Mouse (Mus musculus) liver, embryonic 15.5 days (tissue): ENCODE measurements around the gene Olfr548-ps1. TPM values are rescaled to one million over a fixed set of nuclear protein-coding genes. Genes with fewer than 3 reads are reported as not detected.
"Not testable (repeated sequence)": the region's sequence is repeated elsewhere in the genome, so short reads cannot be mapped to it uniquely, and the experiment has no call there.

Experiments
- ATAC-seq: fragments of 200-750 bp; cut with Nextera tagmentation; 2 replicates; pipeline ENCODE4 v1.8.0; 2017; ENCODE audit warnings: moderate number of reproducible peaks, mild to moderate bottlenecking, moderate library complexity; ENCODE audit not compliant: insufficient read depth
- H3K27ac ChIP-seq: fragments of 300-500 bp; sonication (generic); replicated peaks from 2 replicates; pipeline ENCODE4 v1.5.1; 2015; ENCODE audit warnings: mild to moderate bottlenecking, inconsistent platforms
- H3K27me3 ChIP-seq: fragments of 300-500 bp; sonication (generic); 2 replicates; pipeline ENCODE4 v1.6.1; 2015; ENCODE audit warnings: mild to moderate bottlenecking, inconsistent platforms
- H3K36me3 ChIP-seq: fragments of 300-500 bp; sonication (generic); replicated peaks from 2 replicates; pipeline ENCODE4 v1.6.1; 2015; ENCODE audit warnings: moderate library complexity, mild to moderate bottlenecking, inconsistent platforms
- H3K4me1 ChIP-seq: fragments of 300-500 bp; sonication (generic); replicated peaks from 2 replicates; pipeline ENCODE4 v1.6.1; 2015; ENCODE audit warnings: inconsistent platforms
- H3K4me2 ChIP-seq: fragments of 300-500 bp; sonication (generic); 2 replicates; pipeline ENCODE4 v1.6.1; 2015; ENCODE audit warnings: moderate library complexity, mild to moderate bottlenecking, inconsistent platforms
- H3K4me3 ChIP-seq: fragments of 300-500 bp; sonication (generic); replicated peaks from 2 replicates; pipeline ENCODE4 v1.5.1; 2015; ENCODE audit warnings: mild to moderate bottlenecking, inconsistent platforms
- H3K9ac ChIP-seq: fragments of 300-500 bp; sonication (generic); 2 replicates; pipeline ENCODE4 v1.6.1; 2015; ENCODE audit warnings: moderate library complexity, mild to moderate bottlenecking, inconsistent platforms
- H3K9me3 ChIP-seq: fragments of 300-500 bp; sonication (generic); replicated peaks from 2 replicates; pipeline ENCODE4 v1.6.1; 2016; ENCODE audit warnings: inconsistent platforms
- WGBS: fragments of 180-500 bp; shearing (Covaris S2); methylation state at CpG from one replicate; pipeline ENCODE4 v1.1.7; 2015; ENCODE audit warnings: mixed read lengths; ENCODE audit not compliant: insufficient replicate concordance; 5-methylcytosine and 5-hydroxymethylcytosine counted together
- polyA plus RNA-seq: library from polyadenylated mRNA; unstranded; fragments of >200 nt; fragmentation: Nextera tagmentation; extraction: Ambion mirVana; gene quantifications from 2 replicates; pipeline ENCODE4 v1.2.1, GENCODE M21; 2015

Gene Olfr548-ps1
- not detected in 2 replicates for polyA plus RNA-seq

DNA sequence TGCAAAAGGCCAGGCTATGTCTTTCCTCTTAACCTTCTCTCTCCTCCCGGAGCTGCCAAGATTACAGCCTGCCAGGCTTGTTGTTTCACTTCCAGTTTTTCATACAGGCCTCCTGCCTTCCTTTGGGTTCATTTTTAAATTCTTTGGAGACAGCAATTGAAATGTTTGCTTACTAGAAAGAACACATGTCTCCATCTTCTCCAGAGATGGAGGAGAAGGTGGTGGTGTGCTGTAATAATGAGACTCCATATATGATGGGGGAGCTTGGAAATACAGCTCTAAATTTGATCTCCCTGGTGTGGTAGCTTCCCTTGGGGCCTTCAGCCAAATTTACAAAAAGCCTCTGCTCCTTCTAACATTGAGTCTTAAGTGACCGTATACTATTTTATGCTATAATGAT lies at the start of gene Olfr548-ps1:
Gene Olfr548-ps1 (plus strand): TSS at position 301 of the 400 bp plus-strand sequence.
- no peak for ATAC-seq

DNA sequence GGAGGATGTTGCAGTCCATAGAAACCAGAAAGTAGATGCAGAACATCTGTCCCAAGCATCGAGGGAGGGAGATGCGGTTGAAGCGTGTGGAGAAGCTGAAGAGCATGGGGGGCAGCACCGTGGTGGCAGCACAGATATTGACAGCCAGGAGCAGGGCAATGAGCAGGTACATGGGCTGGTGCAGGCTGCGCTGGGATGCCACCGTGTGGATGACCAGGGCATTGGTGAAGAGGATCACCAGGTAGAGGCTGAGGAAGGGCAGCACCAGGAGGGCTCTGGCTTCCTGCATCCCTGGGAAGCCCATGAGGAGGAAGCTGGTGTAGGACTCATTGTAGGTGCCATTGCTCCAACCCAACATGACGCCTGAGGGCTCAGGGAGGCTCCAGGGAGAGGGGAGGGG lies 46.3 kb upstream of the Olfr548-ps1 start:
- not testable (repeated sequence) for H3K4me2 ChIP-seq, H3K36me3 ChIP-seq, H3K27ac ChIP-seq, ATAC-seq, H3K4me3 ChIP-seq, H3K27me3 ChIP-seq, H3K9ac ChIP-seq, H3K9me3 ChIP-seq, H3K4me1 ChIP-seq
- WGBS: 48% methylated on average over 7 of the region's 7 CpGs

More for the DNA sequence above, at the start of gene Olfr548-ps1:
- no peak within 1 kb of the TSS for H3K9ac ChIP-seq
- H3K27ac ChIP-seq: no peak within 1 kb of the TSS
- no peaks in the 10 kb centered on the region for H3K36me3 ChIP-seq
- H3K4me2 ChIP-seq: no peak within 1 kb of the TSS
- no peak within 1 kb of the TSS for H3K4me3 ChIP-seq
- H3K27me3 ChIP-seq: no peaks in the 10 kb centered on the region
- WGBS: 57% methylated on average over 2 of the region's 2 CpGs
- H3K4me1 ChIP-seq: no peaks in the 10 kb centered on the region
- no peaks in the 10 kb centered on the region for H3K9me3 ChIP-seq

DNA sequence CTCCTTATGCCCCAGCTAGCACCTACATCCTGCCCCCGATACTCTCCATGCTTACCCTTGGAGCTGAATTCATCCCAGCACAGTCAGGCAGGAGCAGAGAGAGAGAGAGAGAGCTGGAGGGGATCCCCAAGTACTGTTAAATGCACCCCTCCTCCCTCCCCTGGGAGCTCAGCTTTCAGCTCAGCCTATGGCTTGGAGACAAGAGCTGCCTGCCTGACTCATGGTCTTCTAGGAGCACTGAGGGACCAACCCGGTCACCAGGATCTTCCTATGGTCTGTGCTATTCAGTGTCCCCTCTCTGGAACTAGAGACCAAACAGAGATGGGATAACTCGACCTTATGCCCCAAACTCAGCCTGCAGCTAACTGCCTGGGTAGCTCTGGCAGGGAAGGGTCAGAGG lies 41.2 kb upstream of the Olfr548-ps1 start, which contains the start of gene Olfr545:
Gene Olfr545 (minus strand): TSS at position 101 of the 400 bp plus-strand sequence.
- Histone ChIP-seq H3K4me1 (no peaks in the 10 kb centered on the region), H3K27ac (no peak within 1 kb of the TSS), H3K9ac (no peak within 1 kb of the TSS), H3K36me3 (no peaks in the 10 kb centered on the region), H3K4me2 (no peak within 1 kb of the TSS), H3K9me3 (no peaks in the 10 kb centered on the region), H3K4me3 (no peak within 1 kb of the TSS), H3K27me3 (no peaks in the 10 kb centered on the region)
- 58% methylated on average over 3 of the region's 3 CpGs for WGBS
- ATAC-seq: no peak

DNA sequence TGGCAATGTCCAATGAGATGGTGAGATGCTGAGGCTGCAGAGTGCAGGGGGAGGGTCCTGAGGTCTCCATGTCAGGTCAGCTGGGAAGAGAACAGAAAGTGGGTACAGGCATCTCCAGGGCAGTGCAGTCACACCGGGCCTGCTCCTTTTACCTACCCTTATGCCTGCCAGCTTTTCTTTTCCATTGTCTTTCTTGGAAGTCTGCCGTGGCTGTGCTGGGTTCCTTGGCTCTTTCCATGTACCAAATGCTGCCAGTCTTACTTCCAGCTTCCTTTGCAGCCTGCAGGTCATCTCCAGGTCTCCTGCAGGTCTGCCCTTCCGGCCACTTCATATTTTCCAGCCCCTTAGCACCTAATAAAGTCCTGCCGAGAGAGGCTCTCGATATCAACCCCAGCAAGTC lies 38.7 kb upstream of the Olfr548-ps1 start:
- no peak for ATAC-seq
- WGBS: 59% methylated on average over 5 of the region's 5 CpGs

DNA sequence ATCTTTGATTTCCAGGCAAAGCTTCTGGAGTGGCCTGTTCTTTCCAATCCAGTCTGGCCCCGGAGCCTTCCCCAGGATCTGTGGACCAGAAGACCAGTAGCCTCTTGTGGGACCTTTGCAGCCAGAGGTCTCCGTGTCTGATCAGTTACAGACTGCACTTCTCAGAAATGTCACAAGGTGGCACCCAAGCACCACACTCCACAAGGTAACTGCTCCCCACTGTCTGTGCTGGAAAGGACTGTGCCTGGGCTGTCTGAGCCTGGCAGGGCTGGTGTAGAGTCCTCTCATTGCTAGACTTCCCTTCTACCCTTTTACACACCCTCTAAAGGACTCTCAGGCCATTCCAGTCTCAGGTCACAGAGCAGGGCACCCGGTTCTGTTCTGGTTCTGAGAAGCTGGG lies 33.8 kb upstream of the Olfr548-ps1 start:
- H3K4me2 ChIP-seq: no peak overlapping the region
- no peak overlapping the region for H3K4me3 ChIP-seq
- no peak for ATAC-seq
- 28% methylated on average over 3 of the region's 3 CpGs for WGBS
- H3K36me3 ChIP-seq: no peaks in the 10 kb centered on the region
- H3K27me3 ChIP-seq: peaks cover 8% of the 10 kb centered on the region
- H3K9ac ChIP-seq: no peak overlapping the region
- no peak overlapping the region for H3K27ac ChIP-seq
- H3K9me3 ChIP-seq: no peaks in the 10 kb centered on the region
- no peaks in the 10 kb centered on the region for H3K4me1 ChIP-seq

More for the DNA sequence above, 38.7 kb upstream of the Olfr548-ps1 start:
- H3K36me3 ChIP-seq: no peaks in the 10 kb centered on the region
- no peak overlapping the region for H3K9ac ChIP-seq
- H3K4me2 ChIP-seq: no peak overlapping the region
- H3K27ac ChIP-seq: no peak overlapping the region
- H3K27me3 ChIP-seq: no peaks in the 10 kb centered on the region
- H3K4me1 ChIP-seq: no peaks in the 10 kb centered on the region
- H3K9me3 ChIP-seq: no peaks in the 10 kb centered on the region
- no peak overlapping the region for H3K4me3 ChIP-seq

DNA sequence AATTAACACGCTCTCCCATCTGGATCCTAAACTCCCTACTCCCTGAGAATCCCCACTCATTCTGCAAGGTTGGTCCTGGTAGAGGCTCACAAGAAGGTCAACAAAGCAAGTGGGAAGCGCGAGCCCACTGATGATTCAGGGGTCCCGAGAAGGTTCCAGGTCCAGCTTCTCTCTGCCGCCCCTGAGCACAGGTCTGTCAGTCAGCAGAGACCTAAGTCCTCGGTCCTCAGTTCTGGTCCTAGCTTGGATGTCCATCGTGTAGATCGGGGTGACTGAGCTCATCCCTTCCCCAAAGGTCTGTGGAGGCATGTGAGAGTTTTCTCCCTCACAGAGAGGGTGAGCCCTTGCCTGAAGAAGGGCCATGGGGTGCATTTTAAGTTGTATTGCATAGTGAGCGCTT lies 32.6 kb upstream of the Olfr548-ps1 start:
- H3K4me1 ChIP-seq: peaks cover 5% of the 10 kb centered on the region
- 68% methylated on average over 9 of the region's 9 CpGs for WGBS
- no peak overlapping the region for H3K9ac ChIP-seq
- peaks cover 20% of the 10 kb centered on the region for H3K27me3 ChIP-seq
- no peak for ATAC-seq
- no peak overlapping the region for H3K27ac ChIP-seq
- H3K36me3 ChIP-seq: no peaks in the 10 kb centered on the region
- no peak overlapping the region for H3K4me2 ChIP-seq
- no peak overlapping the region for H3K4me3 ChIP-seq
- no peaks in the 10 kb centered on the region for H3K9me3 ChIP-seq

DNA sequence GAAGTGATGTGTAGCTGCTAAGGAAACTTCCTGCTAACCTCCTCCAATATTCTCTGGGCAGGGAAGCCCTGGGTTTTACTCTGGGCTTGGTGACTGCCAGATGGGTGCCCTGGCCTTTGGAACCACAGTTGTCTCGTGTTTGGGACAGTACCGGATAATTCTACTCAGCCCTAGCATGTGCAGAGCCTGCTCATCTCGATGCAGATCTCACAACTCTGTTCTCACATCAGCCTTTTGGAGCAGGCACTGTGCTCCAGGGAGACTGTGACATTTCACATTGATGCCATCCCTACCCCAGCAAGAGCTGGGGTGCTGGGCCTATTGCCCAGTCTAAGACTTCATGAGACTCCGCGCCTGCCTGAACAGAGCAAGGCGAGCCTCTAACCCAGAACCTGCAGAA lies 32.0 kb upstream of the Olfr548-ps1 start:
- Histone ChIP-seq H3K36me3 (no peaks in the 10 kb centered on the region), H3K27ac (no peak overlapping the region), H3K4me2 (no peak overlapping the region), H3K4me3 (no peak overlapping the region), H3K9ac (no peak overlapping the region), H3K9me3 (no peaks in the 10 kb centered on the region), H3K4me1 (peaks cover 5% of the 10 kb centered on the region), H3K27me3 (peaks cover 23% of the 10 kb centered on the region)
- no peak for ATAC-seq
- 68% methylated on average over 6 of the region's 6 CpGs for WGBS

DNA sequence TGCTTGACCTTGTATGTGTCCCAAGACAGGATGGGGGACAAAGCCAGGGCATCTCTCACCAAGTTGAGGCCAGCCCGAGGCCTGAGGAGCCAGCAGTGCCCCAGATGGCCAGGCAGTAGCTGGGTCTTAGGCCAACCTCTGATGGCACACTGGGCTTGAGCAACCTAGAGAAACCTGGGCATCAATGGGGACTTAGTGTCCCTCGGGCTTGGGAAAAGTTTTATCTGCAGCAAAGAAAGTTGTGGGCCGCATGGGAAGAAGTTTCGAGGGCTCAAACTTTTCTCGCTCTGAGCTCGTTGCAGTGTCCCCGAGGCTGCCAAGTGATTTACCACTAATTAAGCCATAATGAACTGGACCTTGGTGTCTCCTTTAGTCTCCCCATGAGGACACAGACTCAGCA lies 31.0 kb upstream of the Olfr548-ps1 start:
- no peak for ATAC-seq
- Histone ChIP-seq H3K36me3 (no peaks in the 10 kb centered on the region), H3K9me3 (no peaks in the 10 kb centered on the region), H3K27me3 (peaks cover 28% of the 10 kb centered on the region), H3K4me1 (peaks cover 5% of the 10 kb centered on the region), H3K27ac (no peak overlapping the region), H3K9ac (no peak overlapping the region), H3K4me2 (no peak overlapping the region), H3K4me3 (no peak overlapping the region)
- 59% methylated on average over 7 of the region's 7 CpGs for WGBS

DNA sequence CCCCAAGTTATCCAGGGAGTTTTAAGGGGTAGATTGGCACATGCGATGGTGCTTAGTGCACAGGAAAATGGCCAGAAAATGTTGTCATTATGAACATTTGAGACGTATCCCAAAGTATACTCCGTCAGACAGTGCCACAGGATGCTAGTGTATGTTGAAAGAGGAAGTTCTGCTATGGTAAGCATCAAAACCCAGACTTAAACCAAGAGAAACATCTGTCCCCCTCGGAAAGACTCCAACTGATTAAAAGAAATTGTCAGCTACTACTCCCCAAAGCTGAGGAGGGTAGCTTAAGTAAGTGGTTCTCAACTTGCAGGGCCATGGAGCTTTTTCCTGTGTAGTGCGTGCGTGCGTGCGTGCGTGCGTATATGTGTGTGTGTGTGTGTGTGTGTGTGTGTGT lies 28.8 kb upstream of the Olfr548-ps1 start:
- Histone ChIP-seq H3K4me2 (no peak overlapping the region), H3K4me3 (no peak overlapping the region), H3K4me1 (peaks cover 5% of the 10 kb centered on the region), H3K9ac (no peak overlapping the region), H3K9me3 (no peaks in the 10 kb centered on the region), H3K36me3 (no peaks in the 10 kb centered on the region), H3K27me3 (peaks cover 28% of the 10 kb centered on the region), H3K27ac (no peak overlapping the region)
- no peak for ATAC-seq
- WGBS: 64% methylated on average over 10 of the region's 10 CpGs

DNA sequence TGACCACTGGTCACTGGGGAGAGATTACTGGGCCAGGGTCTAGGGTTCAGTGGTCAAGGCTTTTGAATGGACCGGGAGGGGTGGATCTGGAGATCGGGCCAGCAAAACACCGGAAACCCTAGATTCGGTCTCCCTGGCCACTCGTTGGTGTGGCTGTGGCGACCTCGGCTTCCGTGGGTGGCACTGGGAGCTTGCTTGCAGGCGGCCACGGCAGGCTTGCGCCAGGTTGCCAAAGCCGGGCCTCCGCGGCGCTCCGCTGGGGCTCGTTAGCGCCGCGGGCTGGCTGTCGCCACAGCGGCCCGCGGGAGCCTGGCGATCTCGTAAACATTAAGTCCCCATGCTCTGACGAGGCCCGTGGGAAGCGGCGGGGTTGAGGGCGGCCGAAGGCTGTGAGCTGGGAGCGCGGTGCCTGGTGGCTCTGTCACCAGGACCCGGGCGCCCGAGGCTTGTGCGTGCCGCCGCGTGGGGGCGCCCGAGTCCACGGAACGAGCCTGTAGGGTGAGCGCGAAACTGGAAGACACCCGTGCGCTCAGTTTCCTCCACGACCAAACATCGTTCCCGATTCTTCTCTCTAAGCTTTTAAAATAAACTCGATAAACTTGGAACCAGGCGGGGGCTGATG lies 27.8 kb upstream of the Olfr548-ps1 start:
- Histone ChIP-seq H3K9ac (peak overlapping the region; percentile 6; the same call in 1 of the 2 replicates), H3K4me2 (peak overlapping the region; percentile 80), H3K9me3 (no peaks in the 10 kb centered on the region), H3K4me1 (peaks cover 5% of the 10 kb centered on the region), H3K4me3 (peak overlapping the region; percentile 50), H3K27me3 (peaks cover 28% of the 10 kb centered on the region), H3K36me3 (no peaks in the 10 kb centered on the region), H3K27ac (no peak overlapping the region)
- 2% methylated on average over 54 of the region's 54 CpGs for WGBS
- ATAC-seq: peak; percentile 76

DNA sequence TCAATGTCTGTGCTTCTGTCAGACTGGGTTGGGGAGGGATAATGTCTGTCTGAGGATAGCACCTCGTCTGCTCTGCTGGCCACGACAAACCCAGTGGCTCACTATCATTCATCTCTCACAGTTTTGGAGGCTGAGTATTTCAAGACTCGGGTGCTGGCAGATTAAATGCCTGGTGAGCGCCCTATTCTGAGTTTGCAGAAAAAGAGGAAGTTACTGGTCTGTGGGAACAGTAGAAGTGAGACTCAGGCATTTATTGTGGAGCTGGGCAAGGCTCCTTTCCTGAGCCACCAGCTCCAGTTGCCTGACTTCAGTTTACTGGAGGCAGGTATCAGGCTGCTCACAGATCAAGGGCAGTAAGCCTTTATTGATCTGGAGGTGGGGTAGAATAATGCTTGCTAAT lies 26.6 kb upstream of the Olfr548-ps1 start:
- Histone ChIP-seq H3K9me3 (no peaks in the 10 kb centered on the region), H3K4me3 (no peak overlapping the region), H3K27me3 (peaks cover 28% of the 10 kb centered on the region), H3K36me3 (no peaks in the 10 kb centered on the region), H3K4me1 (peaks cover 5% of the 10 kb centered on the region), H3K4me2 (no peak overlapping the region), H3K27ac (no peak overlapping the region), H3K9ac (no peak overlapping the region)
- WGBS: 10% methylated on average over 4 of the region's 4 CpGs
- ATAC-seq: no peak
